Comparison of ENCODE assay signal across 8 mouse cellular contexts in the genomic region with DNA sequence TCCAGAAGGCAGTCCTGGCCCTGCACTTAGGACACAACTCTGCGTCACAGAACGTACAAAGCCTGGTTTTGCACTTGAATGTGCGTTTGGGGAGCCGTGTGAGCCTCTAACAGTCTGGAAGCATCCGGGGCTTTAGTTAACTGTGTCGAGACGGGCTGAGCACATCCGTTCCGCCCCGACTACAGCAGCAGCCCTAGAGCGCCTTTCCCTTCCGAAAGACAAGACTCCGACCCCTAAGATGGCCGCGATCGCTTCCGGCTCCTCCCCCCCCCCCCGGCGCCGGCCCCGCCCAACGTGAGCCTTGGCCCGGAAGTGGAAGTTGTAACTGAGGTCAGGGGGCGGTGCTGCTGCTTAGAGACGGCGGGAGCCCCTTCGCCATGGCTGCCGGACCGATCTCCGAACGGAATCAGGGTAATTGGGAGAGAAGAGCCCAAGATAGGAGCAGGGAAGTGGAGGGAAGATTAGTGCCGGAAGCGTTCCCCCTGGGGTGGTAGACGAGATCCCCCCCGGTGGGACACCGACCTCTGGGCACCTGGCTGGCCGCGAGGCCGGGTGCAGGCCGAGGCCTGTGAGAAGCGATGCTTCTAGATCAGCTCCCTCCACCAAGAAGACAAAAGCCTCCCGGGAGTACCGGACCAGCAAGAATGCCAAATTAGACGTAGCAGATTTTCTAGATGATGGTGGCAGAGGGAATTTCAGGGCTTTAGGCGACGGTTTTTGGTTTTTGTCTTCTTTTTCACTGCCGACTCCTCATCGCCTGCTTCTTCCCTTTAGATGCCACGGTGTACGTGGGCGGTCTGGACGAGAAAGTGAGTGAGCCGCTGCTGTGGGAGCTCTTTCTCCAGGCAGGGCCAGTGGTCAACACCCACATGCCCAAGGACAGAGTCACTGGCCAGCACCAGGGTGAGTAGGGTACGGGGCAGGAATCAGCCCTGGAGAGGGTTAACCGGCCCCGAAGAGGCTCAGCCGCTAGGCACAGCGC. TPM values are rescaled to one million over a fixed set of nuclear protein-coding genes. Genes with fewer than 3 reads are reported as not detected.
DNase-seq lines count a peak whose midpoint lies in the region; ATAC-seq and TF ChIP-seq lines count a peak whose summit lies in the region.

A gene (plus strand): TSS at position 136 of the 982 bp plus-strand sequence.

- ATAC-seq in G1E (ENCODE audit: extremely low read depth, insufficient number of reproducible peaks, low FRiP score, poor library complexity, severe bottlenecking): peak; percentile 74
- ATAC-seq in forebrain, embryonic 15.5 days (replicated peaks): peak; percentile 96
- peak; percentile 95 for ATAC-seq in lung, embryonic 16.5 days (ENCODE audit: low read depth)

- peak within 1 kb of the TSS; percentile 86 for H3K9ac ChIP-seq in forebrain, embryonic 15.5 days (replicated peaks)
- H3K9ac ChIP-seq in lung, embryonic 16.5 days (ENCODE audit: low read length): peak within 1 kb of the TSS; percentile 96

- H3K36me3 ChIP-seq in G1E (replicated peaks): peaks cover 64% of the 10 kb centered on the region
- peaks cover 32% of the 10 kb centered on the region for H3K36me3 ChIP-seq in forebrain, embryonic 15.5 days
- H3K36me3 ChIP-seq in lung, embryonic 16.5 days (ENCODE audit: control insufficient read depth, insufficient read depth, low read length): peaks cover 29% of the 10 kb centered on the region

- no peak for TF ChIP-seq CTCF in G1E (IDR thresholded peaks at IDR 0.05; ENCODE audit: low read depth, low read length)

- intact Hi-C loops in heart, postnatal 25 days (cut with DNase I): no loop called here

- H3K4me1 ChIP-seq in G1E (ENCODE audit: insufficient read depth, low read depth, low read length): peaks cover 54% of the 10 kb centered on the region
- peaks cover 36% of the 10 kb centered on the region for H3K4me1 ChIP-seq in forebrain, embryonic 15.5 days
- peaks cover 31% of the 10 kb centered on the region for H3K4me1 ChIP-seq in lung, embryonic 16.5 days (replicated peaks; ENCODE audit: control insufficient read depth, insufficient read depth, low read length)

- WGBS in forebrain, embryonic 15.5 days: under 1% methylated on average over 58 of the region's 58 CpGs
- WGBS in lung, embryonic 16.5 days: under 1% methylated on average over 55 of the region's 58 CpGs

- no peaks in the 10 kb centered on the region for H3K9me3 ChIP-seq in G1E (replicated peaks)
- H3K9me3 ChIP-seq in forebrain, embryonic 15.5 days: no peaks in the 10 kb centered on the region
- no peaks in the 10 kb centered on the region for H3K9me3 ChIP-seq in lung, embryonic 16.5 days (ENCODE audit: control insufficient read depth, low read length)

- peak within 1 kb of the TSS; percentile 94 for H3K4me3 ChIP-seq in G1E (ENCODE audit: low read depth, low read length)
- H3K4me3 ChIP-seq in forebrain, embryonic 15.5 days: peak within 1 kb of the TSS; percentile 55
- H3K4me3 ChIP-seq in lung, embryonic 16.5 days (ENCODE audit: low read length): peak within 1 kb of the TSS; percentile 96

- H3K27ac ChIP-seq in forebrain, embryonic 15.5 days (replicated peaks): peak within 1 kb of the TSS; percentile 98
- H3K27ac ChIP-seq in lung, embryonic 16.5 days (ENCODE audit: low read length): peak within 1 kb of the TSS; percentile 100

- no peaks in the 10 kb centered on the region for H3K27me3 ChIP-seq in G1E (ENCODE audit: insufficient read depth, low read length)
- H3K27me3 ChIP-seq in forebrain, embryonic 15.5 days: no peaks in the 10 kb centered on the region
- no peaks in the 10 kb centered on the region for H3K27me3 ChIP-seq in lung, embryonic 16.5 days (ENCODE audit: control insufficient read depth, insufficient read depth, low read depth, low read length)

- H3K4me2 ChIP-seq in forebrain, embryonic 15.5 days (replicated peaks): peak within 1 kb of the TSS; percentile 96
- peak within 1 kb of the TSS; percentile 90 for H3K4me2 ChIP-seq in lung, embryonic 16.5 days (ENCODE audit: low read depth, low read length)

- peak; percentile 78 for DNase-seq in G1E (ENCODE audit: low spot score)
- DNase-seq in cerebellum, adult 11 months: peak; percentile 77
- DNase-seq in heart, postnatal 25 days (ENCODE audit: low spot score): peak; percentile 77
- peak; percentile 84 for DNase-seq in layer of hippocampus, adult 8-10 months (ENCODE audit: low spot score in 2 of 2)
- peak; percentile 68 for DNase-seq in ovary, postnatal 10 days (ENCODE audit: low spot score)
- DNase-seq in thymus, postnatal 10 days (ENCODE audit: low spot score in 2 of 2): peak; percentile 84 to 85

RNA-seq across cellular contexts. Expression of the gene that starts here (rescaled TPM):
- total RNA-seq in G1E (2014; fragmentation: Nextera tagmentation): 138 and 179 TPM in 2 replicates
- total RNA-seq in G1E (2017): 24.8 and 29.3 TPM in 2 replicates
- polyA plus RNA-seq in G1E (2012): 724 and 955 TPM in 2 replicates
- polyA plus RNA-seq in forebrain, embryonic 15.5 days (2015; fragmentation: Nextera tagmentation; extraction: Ambion mirVana): 151 and 155 TPM in 2 replicates
- 10 to 100 TPM; 16.9 to 17.2 TPM for total RNA-seq in heart, postnatal 25 days (2021)
- 10 to 100 TPM; 39.8 to 49.2 (median 45.5) TPM for total RNA-seq in layer of hippocampus, adult 8-10 months (2022)
- polyA plus RNA-seq in lung, embryonic 16.5 days (2015; fragmentation: Nextera tagmentation; extraction: Ambion mirVana): 143 and 167 TPM in 2 replicates

Comparison
In these comparisons a context has a peak if more than half of its experiments do, and no peak if none do; other contexts are left out.
1. Peak in every context shown above with its lines: DNase-seq, ATAC-seq, H3K4me3 ChIP-seq and H3K27ac ChIP-seq.